Mouse (Mus musculus) cerebral cortex, adult 2 months (tissue): Measurements from ENCODE around the gene Rps6kl1.

ENCODE experiments used
- WGBS: fragments of 180-500 bp; shearing (Covaris S2); methylation state at CpG from one replicate; pipeline ENCODE4 v1.1.7; 2018; 5-methylcytosine and 5-hydroxymethylcytosine counted together

Rps6kl1 gene

GRCm38 (mm10) chr12:85109426-85109825 lies 41.6 kb downstream of the Rps6kl1 start:
- WGBS, result 55% methylated on average over 4 of the region's 4 CpGs

- whole genome bisulfite sequencing, result 55% methylated on average over 3 of the region's 3 CpGs
These were observed 42.4 kb downstream of the Rps6kl1 start for GRCm38 (mm10) chr12:85108643-85109042.

GRCm38 (mm10) chr12:85106292-85106691 lies 44.8 kb downstream of the Rps6kl1 start:
- WGBS, result 29% methylated on average over 8 of the region's 8 CpGs

- 87% methylated on average over 8 of the region's 8 CpGs for WGBS
These were observed 46.3 kb downstream of the Rps6kl1 start for GRCm38 (mm10) chr12:85104789-85105188.

- WGBS, result 90% methylated on average over 8 of the region's 8 CpGs
These were observed 48.0 kb downstream of the Rps6kl1 start for GRCm38 (mm10) chr12:85103096-85103495.

- WGBS, result 76% methylated on average over 5 of the region's 5 CpGs
These were observed 49.5 kb downstream of the Rps6kl1 start for GRCm38 (mm10) chr12:85101521-85102106.

- 65% methylated on average over 14 of the region's 14 CpGs for WGBS
These were observed 50.1 kb downstream of the Rps6kl1 start for GRCm38 (mm10) chr12:85101001-85101400.

GRCm38 (mm10) chr12:85095859-85096258 lies 55.2 kb downstream of the Rps6kl1 start:
- 73% methylated on average over 7 of the region's 7 CpGs for WGBS

- WGBS, result 78% methylated on average over 11 of the region's 11 CpGs
These were observed 55.9 kb downstream of the Rps6kl1 start for GRCm38 (mm10) chr12:85095146-85095545.

GRCm38 (mm10) chr12:85094706-85095105 lies 56.4 kb downstream of the Rps6kl1 start:
- WGBS, result 78% methylated on average over 10 of the region's 10 CpGs

GRCm38 (mm10) chr12:85094010-85094409 lies 57.1 kb downstream of the Rps6kl1 start:
- 16% methylated on average over 14 of the region's 14 CpGs for WGBS

GRCm38 (mm10) chr12:85092214-85092613 lies 58.9 kb downstream of the Rps6kl1 start:
- WGBS, result 12% methylated on average over 3 of the region's 3 CpGs

GRCm38 (mm10) chr12:85091190-85091589 lies 59.9 kb downstream of the Rps6kl1 start:
- 89% methylated on average over 3 of the region's 3 CpGs for WGBS

- WGBS, result 96% methylated on average over 12 of the region's 12 CpGs
These were observed 63.2 kb downstream of the Rps6kl1 start for GRCm38 (mm10) chr12:85087845-85088244.
